Mouse (Mus musculus) thymus, adult 2 months (tissue): ENCODE data around the gene Senp7. TPM values are rescaled to one million over a fixed set of nuclear protein-coding genes. Genes with fewer than 3 reads are reported as not detected.
A peak's percentile ranks its signal among the peaks of the same experiment; 100 is the strongest.

Experiments
- DNase-seq: peaks from one replicate; pipeline ENCODE4 v3.0.0; 2021
- H3K27ac ChIP-seq: fragments of 200-500 bp; 2 replicates; pipeline ENCODE4 v1.5.1; 2012; ENCODE audit warnings: low read length, control low read depth; ENCODE audit not compliant: control insufficient read depth, insufficient read depth
- H3K27me3 ChIP-seq: fragments of 200-500 bp; 2 replicates; pipeline ENCODE4 v1.6.1; 2012; ENCODE audit warnings: mild to moderate bottlenecking, low read length, moderate library complexity, mixed read lengths; ENCODE audit not compliant: control insufficient read depth, insufficient read depth
- H3K36me3 ChIP-seq: fragments of 200-500 bp; 2 replicates; pipeline ENCODE4 v1.6.1; 2012; ENCODE audit warnings: mild to moderate bottlenecking, low read length, moderate library complexity; ENCODE audit not compliant: control insufficient read depth, insufficient read depth
- H3K4me1 ChIP-seq: fragments of 200-500 bp; replicated peaks from 2 replicates; pipeline ENCODE4 v1.6.1; 2012; ENCODE audit warnings: low read length; ENCODE audit not compliant: control insufficient read depth, insufficient read depth
- H3K4me3 ChIP-seq: fragments of 200-500 bp; 2 replicates; pipeline ENCODE4 v1.5.1; 2012; ENCODE audit warnings: mild to moderate bottlenecking, low read length, control low read depth, moderate library complexity; ENCODE audit not compliant: control insufficient read depth, insufficient read depth
- CTCF ChIP-seq: fragments of 200-500 bp; IDR thresholded peaks from 2 replicates; pipeline ENCODE4 v1.5.1; 2012; ENCODE audit warnings: mild to moderate bottlenecking, control low read depth, low read length, moderate library complexity, borderline replicate concordance; ENCODE audit not compliant: control insufficient read depth, poor library complexity, insufficient read depth; ENCODE audit errors: extremely low read depth
- POLR2A ChIP-seq: fragments of 200-500 bp; IDR thresholded peaks from 2 replicates; pipeline ENCODE4 v1.6.1; 2012; ENCODE audit warnings: mild to moderate bottlenecking, low read length, control low read depth, moderate library complexity; ENCODE audit not compliant: control insufficient read depth, poor library complexity, insufficient read depth; ENCODE audit errors: extremely low read depth
- WGBS: fragments of 180-500 bp; shearing (Covaris S2); methylation state at CpG from one replicate; pipeline ENCODE4 v1.1.7; 2018; 5-methylcytosine and 5-hydroxymethylcytosine counted together
- polyA plus RNA-seq: library from polyadenylated mRNA; depleted of rRNA; stranded (reverse); fragments of >200 nt; gene quantifications from 2 replicates; pipeline ENCODE4 v1.2.3, GENCODE M21; 2012; rRNA removed

Gene Senp7
- polyA plus RNA-seq, 1 experiment: 14.1 TPM

DNA sequence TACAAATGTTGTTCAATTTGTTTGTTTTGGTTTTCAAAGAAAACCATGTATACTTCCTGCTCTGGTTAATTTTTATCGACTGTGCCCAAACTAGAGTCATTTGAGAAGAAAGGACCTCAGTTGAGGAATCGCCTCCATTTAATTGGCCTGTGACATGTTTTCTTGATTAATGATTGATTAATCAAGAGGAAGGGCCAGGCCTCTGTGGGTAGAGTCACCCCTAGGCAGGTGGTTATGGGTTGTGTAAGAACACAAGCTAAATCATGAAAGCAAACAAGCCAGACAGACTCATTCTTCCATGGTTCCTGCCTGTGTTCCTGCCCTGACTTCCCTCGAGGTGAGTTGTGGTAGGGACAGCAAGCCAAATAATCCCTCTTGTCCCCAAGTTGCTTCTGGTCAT is 164.6 kb downstream of the Senp7 start:
- no peak for DNase-seq
- 82% methylated on average over 3 of the region's 3 CpGs for WGBS
- H3K27me3 ChIP-seq: no peaks in the 10 kb centered on the region
- no peak overlapping the region for H3K27ac ChIP-seq
- no peaks in the 10 kb centered on the region for H3K4me1 ChIP-seq
- TF ChIP-seq POLR2A (no peak), CTCF (no peak)
- H3K36me3 ChIP-seq: no peaks in the 10 kb centered on the region
- H3K4me3 ChIP-seq: no peak overlapping the region

DNA sequence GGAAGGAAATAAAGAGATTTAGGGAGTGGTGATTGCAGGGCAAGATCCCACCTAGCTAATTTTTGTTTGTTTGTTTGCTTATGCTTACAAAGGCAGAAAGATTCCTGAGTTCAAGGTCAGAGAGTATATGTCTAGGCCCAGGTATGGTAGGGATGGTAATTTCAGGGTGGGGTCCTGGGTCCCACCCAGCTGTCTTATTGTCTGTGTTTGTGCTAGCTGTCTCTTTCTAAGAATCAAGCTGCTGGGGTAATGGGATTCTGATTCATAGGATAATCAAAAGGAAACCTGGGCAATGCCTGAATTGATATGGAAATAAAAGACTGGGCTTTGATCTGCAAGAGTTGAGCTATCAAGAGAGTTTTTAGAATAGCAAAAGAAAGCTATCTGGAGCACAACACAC is 179.5 kb downstream of the Senp7 start:
- Histone ChIP-seq H3K27ac (no peak overlapping the region), H3K4me1 (no peaks in the 10 kb centered on the region), H3K4me3 (no peak overlapping the region), H3K36me3 (no peaks in the 10 kb centered on the region), H3K27me3 (no peaks in the 10 kb centered on the region)
- no peak for DNase-seq
- TF ChIP-seq CTCF (no peak), POLR2A (no peak)

DNA sequence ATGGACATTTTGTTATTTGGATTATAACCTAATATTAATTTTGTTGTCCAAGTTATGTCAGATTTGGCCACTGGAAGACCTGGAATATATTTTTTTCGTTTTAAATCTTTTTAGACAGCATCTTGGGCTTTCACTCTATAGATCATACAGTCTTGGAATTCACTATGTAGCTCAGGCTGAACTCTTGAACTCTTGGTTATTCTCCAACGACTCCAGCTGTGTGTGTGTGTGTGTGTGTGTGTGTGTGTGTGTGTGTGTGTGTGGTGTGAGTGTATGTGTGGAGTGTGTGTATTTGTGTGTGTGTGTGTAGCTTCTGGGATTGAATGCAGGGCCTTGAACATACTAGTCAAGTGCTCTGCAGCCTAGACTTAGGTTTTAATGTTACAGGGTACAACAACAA is 181.3 kb downstream of the Senp7 start:
- WGBS: 69% methylated on average over 2 of the region's 2 CpGs
- Histone ChIP-seq H3K27ac (no peak overlapping the region), H3K4me3 (no peak overlapping the region), H3K27me3 (no peaks in the 10 kb centered on the region), H3K4me1 (no peaks in the 10 kb centered on the region), H3K36me3 (no peaks in the 10 kb centered on the region)
- DNase-seq: no peak
- TF ChIP-seq CTCF: no peak
- no peak for TF ChIP-seq POLR2A

DNA sequence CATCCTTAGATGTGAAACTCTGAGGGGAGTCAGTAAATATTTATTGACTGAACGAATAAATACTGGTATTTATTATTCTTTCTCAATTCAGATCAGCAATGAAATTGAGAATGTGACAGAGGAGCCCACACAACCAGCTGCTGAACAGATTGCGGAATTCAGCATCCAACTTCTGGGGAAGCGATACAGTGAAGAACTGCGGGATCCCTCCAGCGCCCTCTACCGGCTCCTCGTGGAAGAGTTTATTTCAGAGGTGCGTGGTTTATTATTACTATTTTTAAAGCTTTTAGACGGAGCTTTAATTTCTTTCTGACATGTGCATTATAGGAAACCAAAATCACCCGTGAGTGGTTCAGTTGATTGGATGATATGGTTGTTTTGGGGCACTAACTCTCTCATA is 183.2 kb downstream of the Senp7 start:
- no peaks in the 10 kb centered on the region for H3K36me3 ChIP-seq
- H3K27me3 ChIP-seq: no peaks in the 10 kb centered on the region
- no peak for TF ChIP-seq POLR2A
- TF ChIP-seq CTCF: no peak
- H3K4me1 ChIP-seq: no peaks in the 10 kb centered on the region
- 72% methylated on average over 10 of the region's 10 CpGs for WGBS
- no peak overlapping the region for H3K27ac ChIP-seq
- no peak overlapping the region for H3K4me3 ChIP-seq
- DNase-seq: peak; percentile 9

DNA sequence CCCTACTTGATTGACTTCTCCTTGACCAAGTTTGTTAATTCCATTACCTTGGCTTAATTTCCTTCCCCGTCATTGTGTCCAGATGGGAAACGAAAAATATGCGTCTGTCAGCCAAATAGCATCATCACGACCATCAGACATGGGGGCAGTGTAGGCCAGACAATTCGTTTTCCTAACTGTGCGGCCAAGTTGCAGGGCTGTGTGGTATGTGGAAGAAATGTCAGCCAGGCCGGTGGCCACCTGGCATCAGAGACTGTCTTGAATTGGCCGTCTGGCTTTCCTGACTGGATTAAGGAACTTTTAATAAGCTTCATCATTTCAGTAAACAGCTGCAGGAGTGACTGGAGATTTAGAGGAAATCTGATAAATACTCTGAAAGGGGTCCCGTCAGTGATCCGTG is 184.6 kb downstream of the Senp7 start:
- DNase-seq: no peak
- 96% methylated on average over 10 of the region's 10 CpGs for WGBS
- no peaks in the 10 kb centered on the region for H3K36me3 ChIP-seq
- H3K27ac ChIP-seq: no peak overlapping the region
- no peak for TF ChIP-seq CTCF
- TF ChIP-seq POLR2A: no peak
- H3K4me1 ChIP-seq: no peaks in the 10 kb centered on the region
- H3K4me3 ChIP-seq: no peak overlapping the region
- no peaks in the 10 kb centered on the region for H3K27me3 ChIP-seq

Other genes starting within 250 kb of the Senp7 start
- 21.1 and 21.3 TPM in 2 replicates for gene Nfkbiz, start 209.4 kb upstream of the Senp7 start, polyA plus RNA-seq
- gene Nxpe3, start 153.1 kb upstream of the Senp7 start, polyA plus RNA-seq: 5.2 and 6.0 TPM in 2 replicates
- 17.4 and 19.3 TPM in 2 replicates for gene Cep97, start 113.5 kb upstream of the Senp7 start, polyA plus RNA-seq
- gene Rpl24, start 82.1 kb upstream of the Senp7 start, polyA plus RNA-seq: 151 and 184 TPM in 2 replicates
- 6.1 and 7.1 TPM in 2 replicates for gene Zbtb11, start 74.5 kb upstream of the Senp7 start, polyA plus RNA-seq
- gene Pcnp, start 18.6 kb upstream of the Senp7 start, polyA plus RNA-seq: 17.0 and 18.9 TPM in 2 replicates
- gene Trmt10c, start 10.5 kb upstream of the Senp7 start, polyA plus RNA-seq: 6.5 and 6.8 TPM in 2 replicates
- 0.24 and 0.28 TPM in 2 replicates for gene Impg2, start 156.0 kb downstream of the Senp7 start, polyA plus RNA-seq